Mouse (Mus musculus) heart, adult 9 months (tissue): ENCODE data around the gene Focad.

Source experiments
- DNase-seq, 2 experiments: peaks; one replicate each; pipeline ENCODE4 v3.0.0; 2022; ENCODE audit warnings: low spot score in 2 of 2

The Focad gene

DNA sequence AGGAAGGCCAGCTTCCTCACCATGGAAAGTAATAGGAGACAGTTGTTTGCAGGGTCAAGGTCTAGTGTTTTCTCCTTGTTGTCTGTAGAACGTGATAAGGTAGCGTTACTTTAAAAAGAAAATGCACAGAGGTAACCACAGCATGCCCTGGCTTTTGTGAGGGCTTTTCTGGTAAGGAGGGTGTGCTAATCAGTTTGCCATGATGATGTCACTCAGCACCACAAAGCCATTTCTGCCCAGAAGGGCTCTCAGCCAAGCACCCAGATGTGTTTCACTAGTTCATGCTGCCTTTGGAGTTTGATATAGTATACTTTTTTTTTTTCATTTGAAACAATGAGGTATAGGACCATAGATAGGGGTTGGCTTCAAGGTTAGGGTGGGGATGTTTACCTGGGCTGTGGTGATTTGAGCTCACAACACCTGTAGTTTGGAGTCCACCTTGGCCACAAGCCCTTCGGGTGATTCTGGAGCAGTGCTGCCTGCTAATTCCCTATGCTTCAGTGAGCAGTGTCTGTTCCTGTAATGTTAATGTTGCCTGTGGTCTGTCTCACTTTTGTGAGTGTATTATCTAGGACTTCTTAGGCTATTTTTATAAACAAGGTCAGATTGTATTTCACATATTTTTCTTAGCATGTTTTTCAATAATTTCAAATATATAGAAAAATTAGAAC is 61.2 kb downstream of the Focad start:
- no peak for DNase-seq

DNA sequence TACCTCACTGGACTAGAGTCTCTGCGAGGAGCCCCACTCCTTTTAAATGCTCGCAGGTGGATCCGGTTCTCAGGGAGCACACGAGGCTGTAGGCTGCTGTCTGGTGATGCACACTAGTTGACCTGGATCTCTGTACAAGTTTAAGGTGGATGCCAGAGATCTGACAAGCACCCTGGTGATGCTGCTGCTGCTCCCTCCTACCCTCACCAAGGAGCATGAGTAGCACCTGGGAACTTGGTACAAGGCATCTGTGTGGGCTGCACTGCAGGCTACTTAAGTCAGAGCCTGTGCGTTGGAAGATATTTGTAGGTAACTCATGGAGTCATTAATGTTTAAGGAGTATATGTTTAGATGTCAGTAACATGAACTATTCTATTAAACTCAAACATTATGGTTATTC is 62.5 kb downstream of the Focad start:
- DNase-seq: no peak

DNA sequence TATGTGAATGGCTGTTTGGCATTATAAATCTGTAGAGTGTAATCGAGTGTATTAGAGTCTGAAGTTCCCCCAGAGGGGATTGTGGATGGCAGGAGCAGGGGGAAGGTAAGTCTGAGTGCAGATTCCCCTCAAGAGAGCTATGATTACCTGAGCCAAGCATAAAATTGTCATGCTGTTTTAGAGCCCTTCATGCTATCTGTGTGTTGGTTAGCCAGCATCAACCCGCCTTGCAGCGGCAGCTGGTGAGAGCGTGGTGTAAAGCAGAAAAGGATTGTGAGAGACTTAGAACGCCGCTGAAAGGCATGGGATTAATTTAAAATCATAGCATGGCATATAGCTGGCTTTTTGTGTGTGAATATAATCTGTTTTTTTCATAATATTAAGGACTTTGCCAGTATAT is 63.2 kb downstream of the Focad start:
- DNase-seq: no peak

GRCm38 (mm10) chr4:88159256-88159655 is 64.8 kb downstream of the Focad start:
- DNase-seq: no peak

DNA sequence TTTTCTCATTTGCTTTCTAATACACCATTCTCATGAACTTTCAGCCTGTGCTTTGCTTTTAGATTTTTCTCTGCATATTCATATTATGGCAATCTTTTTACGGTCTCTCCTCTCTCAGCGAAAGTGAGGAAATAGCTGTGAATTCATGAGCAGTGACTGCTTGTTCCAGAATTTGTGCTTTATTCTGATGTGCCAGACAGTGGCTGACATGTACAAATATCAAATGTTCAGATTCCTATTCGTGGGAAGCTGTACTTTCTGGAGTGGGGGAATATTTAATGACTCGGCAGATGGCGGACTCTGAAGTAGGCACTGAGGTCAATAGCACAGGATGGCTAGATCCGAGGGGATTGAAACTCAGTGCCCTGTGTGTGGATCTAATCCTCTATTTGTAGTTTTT is 65.3 kb downstream of the Focad start:
- no peak for DNase-seq

DNA sequence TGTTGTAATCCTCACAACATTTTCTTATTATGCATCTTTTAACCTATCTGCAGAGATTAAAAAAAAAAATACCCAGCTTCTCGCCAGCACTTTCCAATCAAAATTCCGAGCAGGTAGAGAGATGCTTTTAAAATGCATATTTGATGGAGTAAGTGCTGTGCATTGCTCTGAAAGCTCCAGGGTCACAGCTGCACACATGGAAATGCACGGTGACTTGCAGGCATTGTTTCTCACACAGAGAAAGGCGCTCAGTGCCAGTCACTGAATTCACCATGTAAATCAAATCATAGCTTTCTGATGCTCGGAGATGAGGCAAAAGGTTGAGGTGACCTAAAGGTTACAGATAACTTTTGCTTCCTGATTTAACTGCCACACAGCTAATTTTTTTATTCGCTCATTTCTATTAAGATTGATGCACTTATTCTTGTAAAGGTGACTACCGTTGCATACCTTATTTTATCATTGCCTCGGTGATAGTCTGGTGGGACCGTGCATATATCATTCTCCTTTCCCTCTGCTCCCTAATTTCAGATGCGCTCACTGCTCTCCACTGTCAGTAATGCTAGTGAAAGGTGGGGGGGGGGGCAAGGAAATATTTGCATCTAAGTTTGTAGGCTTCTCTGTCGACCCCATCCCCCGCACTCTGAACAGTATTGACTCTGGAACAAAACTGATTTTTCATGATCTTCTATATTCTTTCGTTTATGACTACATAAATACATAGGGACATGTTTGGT is 69.2 kb downstream of the Focad start:
- no peak for DNase-seq

DNA sequence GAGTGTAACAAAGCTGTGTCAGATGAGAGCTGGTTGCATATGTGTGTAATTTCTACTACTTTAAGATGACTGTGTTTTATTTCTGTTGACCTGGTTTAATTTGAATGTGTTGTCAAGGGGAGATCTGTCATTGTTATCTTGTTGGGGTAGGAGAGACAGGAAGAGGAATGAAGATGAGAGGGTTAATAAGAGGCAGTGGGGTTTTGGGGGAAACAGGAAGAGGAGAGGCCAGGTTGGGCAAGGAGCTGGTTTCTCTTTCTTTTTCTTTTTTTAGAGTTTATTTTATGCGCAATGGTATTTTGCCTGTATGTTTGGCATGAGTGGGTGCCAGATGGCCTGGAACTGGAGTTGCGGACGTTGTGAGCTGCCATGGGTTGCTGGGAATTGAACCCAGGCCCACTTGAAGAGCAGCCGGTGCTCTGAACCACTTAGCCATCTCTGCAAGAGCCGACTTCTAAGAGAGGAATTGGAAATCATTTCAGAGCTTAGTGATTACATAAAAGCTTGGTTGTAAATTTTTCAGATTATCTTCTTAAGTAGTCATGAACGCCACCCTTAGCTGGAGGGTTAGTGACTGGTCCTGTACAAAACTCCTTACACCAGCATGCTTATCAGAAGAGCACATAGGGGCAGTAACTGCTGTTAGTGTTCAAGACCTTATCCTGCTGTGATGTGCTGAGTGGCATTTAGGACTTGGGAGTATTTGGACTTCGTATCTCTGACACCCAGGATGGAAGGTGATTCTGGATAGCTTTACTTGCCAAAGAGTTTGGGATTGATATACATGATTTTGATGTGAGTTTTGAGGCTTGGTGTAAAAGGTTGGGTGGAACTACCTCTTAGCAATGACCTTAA is 72.8 kb downstream of the Focad start:
- DNase-seq: no peak

GRCm38 (mm10) chr4:88175058-88175974 is 80.9 kb downstream of the Focad start:
- DNase-seq: no peak

GRCm38 (mm10) chr4:88179296-88179695 is 84.9 kb downstream of the Focad start:
- DNase-seq: no peak

- DNase-seq: no peak
These were observed 89.9 kb downstream of the Focad start for GRCm38 (mm10) chr4:88184293-88184692.

DNA sequence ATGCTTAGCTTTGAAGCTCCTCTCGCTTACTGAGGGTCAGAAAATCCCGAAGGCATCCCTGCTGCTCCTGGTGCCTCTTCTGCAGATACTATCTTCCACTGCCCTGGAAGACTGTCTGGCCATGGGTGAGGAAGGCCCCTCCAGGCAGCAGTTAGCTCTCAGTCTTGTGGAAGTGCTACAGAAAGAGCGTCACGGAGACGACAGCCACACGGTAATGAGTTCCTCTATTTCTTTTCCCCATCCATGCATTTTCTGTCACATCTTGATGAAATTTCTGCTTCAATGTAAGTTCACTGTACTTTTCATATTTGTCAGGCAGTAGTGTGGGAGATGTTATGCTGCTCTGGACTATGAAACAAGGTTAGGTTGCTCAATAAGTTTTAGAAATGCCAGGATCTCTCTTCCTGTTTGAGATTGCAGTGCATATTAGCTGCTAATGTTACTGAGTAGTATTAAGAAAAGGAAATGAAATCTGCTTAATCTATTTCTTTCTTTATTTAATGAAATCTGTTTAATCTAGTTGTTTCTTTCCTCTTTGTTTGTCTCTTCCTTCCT is 91.5 kb downstream of the Focad start:
- no peak for DNase-seq

DNA sequence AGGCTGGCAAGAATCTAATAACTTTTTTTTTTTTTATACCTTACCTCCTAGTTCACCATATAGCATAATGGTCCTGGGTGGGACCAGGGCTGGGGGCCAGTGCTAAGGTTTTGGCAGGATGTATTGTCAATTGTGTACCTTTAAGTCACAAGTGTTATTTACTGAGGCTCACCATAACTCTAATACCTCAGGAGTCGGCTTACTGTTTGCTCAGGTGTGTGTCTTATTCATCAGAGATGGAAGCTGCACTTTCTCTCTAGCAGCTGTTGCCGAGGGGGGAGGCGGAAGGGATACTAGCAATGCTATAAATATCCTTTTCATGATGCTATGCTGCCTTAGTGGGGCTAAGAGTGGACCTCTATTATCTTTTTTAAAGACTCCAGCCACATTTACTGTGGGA is 93.2 kb downstream of the Focad start:
- no peak for DNase-seq

GRCm38 (mm10) chr4:88189495-88189894 is 95.1 kb downstream of the Focad start:
- DNase-seq: no peak

GRCm38 (mm10) chr4:88194256-88194655 is 99.8 kb downstream of the Focad start:
- DNase-seq: no peak

GRCm38 (mm10) chr4:88195898-88196495 is 101.6 kb downstream of the Focad start:
- DNase-seq: no peak

GRCm38 (mm10) chr4:88196500-88196912 is 102.1 kb downstream of the Focad start:
- no peak for DNase-seq

GRCm38 (mm10) chr4:88197244-88197643 is 102.8 kb downstream of the Focad start:
- no peak for DNase-seq

DNA sequence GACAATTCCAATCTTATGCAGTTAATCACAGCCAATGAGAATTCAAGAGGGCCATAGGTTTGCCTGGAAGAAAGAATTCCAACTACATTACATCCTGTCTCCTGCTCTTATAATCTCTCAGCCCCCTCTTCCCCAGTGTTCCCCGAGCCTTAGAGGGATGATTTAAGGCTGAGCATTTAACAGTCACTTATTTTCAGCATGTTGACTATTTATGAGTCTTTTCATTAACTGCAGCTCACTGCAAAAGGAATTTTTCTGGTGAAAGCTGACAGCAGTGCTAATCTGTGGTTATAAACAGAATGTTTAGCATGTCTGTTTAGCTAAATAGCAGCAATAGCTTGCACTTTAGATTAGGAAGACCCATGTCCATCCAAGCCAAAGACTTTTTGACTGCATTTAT is 104.8 kb downstream of the Focad start:
- no peak for DNase-seq

GRCm38 (mm10) chr4:88201047-88201446 is 106.6 kb downstream of the Focad start:
- DNase-seq: no peak

DNA sequence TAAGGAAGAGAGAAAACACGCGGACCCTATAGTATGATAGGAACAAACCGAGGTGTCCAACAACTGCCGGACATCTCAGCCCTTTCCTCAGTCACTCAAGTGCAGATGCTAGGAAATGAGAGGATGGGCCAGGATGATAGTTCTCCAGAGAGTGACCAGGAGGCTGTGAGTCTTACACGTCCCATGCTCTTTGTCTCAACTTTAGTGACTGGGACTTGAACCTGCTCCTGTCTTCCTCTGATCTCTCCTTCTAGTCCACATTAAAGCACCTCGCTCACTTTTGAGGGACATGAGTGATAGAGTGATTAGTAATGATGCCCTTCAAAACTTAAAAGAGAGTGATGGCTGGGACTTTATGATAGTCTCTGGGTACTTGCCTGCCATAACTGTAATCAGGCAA is 114.2 kb downstream of the Focad start:
- DNase-seq: no peak

GRCm38 (mm10) chr4:88209351-88209814 is 115.0 kb downstream of the Focad start:
- DNase-seq: no peak
